Comparison of ENCODE assay signal across 20 mouse cellular contexts in the genomic region with DNA sequence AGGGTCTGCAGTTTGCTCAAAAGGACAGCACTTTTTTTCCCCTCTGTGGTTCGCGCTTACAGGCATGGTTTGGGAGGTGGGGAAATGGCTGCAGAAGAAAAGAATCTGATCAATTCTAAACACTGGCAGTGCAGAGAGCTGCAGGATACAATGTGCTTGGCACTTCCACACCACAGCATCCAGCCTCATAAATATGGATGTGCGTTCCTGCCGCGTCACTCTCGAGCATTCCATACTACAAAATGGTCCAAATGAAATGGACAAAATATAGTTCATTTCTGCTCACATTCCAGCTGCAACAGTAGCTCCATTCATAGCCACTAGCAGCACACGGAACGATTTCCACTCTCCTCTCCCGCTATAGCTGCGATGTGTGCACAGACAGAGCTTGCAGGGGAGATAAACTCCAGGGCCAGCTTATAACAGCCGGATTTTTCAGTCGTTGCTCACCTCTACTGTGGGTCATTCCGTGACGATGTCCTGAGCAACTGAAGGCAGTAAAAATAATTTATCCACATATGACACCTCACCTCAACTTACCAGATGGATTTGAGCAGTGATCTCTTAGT.
DNase-seq lines count a peak whose midpoint lies in the region; ATAC-seq lines count a peak whose summit lies in the region.
"Had no signal": no experiment of that assay in that cellular context is flagged by ENCODE, and none has a peak within 500 bp of the region (broad histone marks: within the 10 kb centered on the region; RNA-seq: fewer than 3 reads in every experiment).

No protein-coding gene starts in this region.

- WGBS in hindbrain, embryonic 10.5 days: 87% methylated on average over 14 of the region's 14 CpGs
- 84% methylated on average over 14 of the region's 14 CpGs for WGBS in hindbrain, embryonic 11.5 days
- 80% methylated on average over 14 of the region's 14 CpGs for WGBS in embryonic facial prominence, embryonic 14.5 days
- 66% methylated on average over 14 of the region's 14 CpGs for WGBS in hindbrain, embryonic 12.5 days
- 56% methylated on average over 14 of the region's 14 CpGs for WGBS in midbrain, embryonic 14.5 days

- 0 out of 2 replicates have a peak overlapping the region, but pooled peaks have one; percentile 41 for H3K27ac ChIP-seq in hindbrain, embryonic 10.5 days
- H3K27ac ChIP-seq in hindbrain, embryonic 11.5 days (ENCODE audit: low read depth, low read length): no peak overlapping the region
- 0 out of 2 replicates have a peak overlapping the region, but pooled peaks have one; percentile 4 for H3K27ac ChIP-seq in embryonic facial prominence, embryonic 14.5 days (replicated peaks; ENCODE audit: low read depth, low read length)
- peak overlapping the region; percentile 40; the same call in 1 of the 2 replicates for H3K27ac ChIP-seq in hindbrain, embryonic 12.5 days
- H3K27ac ChIP-seq in midbrain, embryonic 14.5 days (replicated peaks; ENCODE audit: low read depth, low read length): peak overlapping the region; percentile 60
- H3K27ac ChIP-seq: intestine, embryonic 15.5 days; kidney, embryonic 15.5 days; liver, embryonic 14.5 days had no signal

- no peak for DNase-seq in hindbrain, embryonic 10.5 days (ENCODE audit: low spot score)
- DNase-seq in hindbrain, embryonic 11.5 days (ENCODE audit: low spot score): no peak
- DNase-seq in embryonic facial prominence, embryonic 14.5 days (ENCODE audit: low spot score): no peak
- peak; percentile 57 for DNase-seq in midbrain, embryonic 14.5 days
- no peak for DNase-seq in cerebellum, postnatal 10 days
- DNase-seq in gastrocnemius, postnatal 25 days: no peak
- DNase-seq in Muller cell, postnatal 12 days (ENCODE audit: inconsistent ontology term): no peak
- DNase-seq: adrenal gland, postnatal 14 days; cerebellum, adult 2 months; heart, postnatal 14 days; left cerebral cortex, postnatal 4 days; spleen, adult 18-20 months; thymus, postnatal 14 days had no signal

- no peaks in the 10 kb centered on the region for H3K27me3 ChIP-seq in hindbrain, embryonic 10.5 days (ENCODE audit: insufficient read depth, poor library complexity, severe bottlenecking)
- no peaks in the 10 kb centered on the region for H3K27me3 ChIP-seq in hindbrain, embryonic 11.5 days (ENCODE audit: control insufficient read depth, insufficient read depth, low read length)
- no peaks in the 10 kb centered on the region for H3K27me3 ChIP-seq in embryonic facial prominence, embryonic 14.5 days (replicated peaks; ENCODE audit: control insufficient read depth, insufficient read depth, low read length)
- H3K27me3 ChIP-seq in hindbrain, embryonic 12.5 days: no peaks in the 10 kb centered on the region
- no peaks in the 10 kb centered on the region for H3K27me3 ChIP-seq in midbrain, embryonic 14.5 days (ENCODE audit: control insufficient read depth, insufficient read depth, low read length)
- H3K27me3 ChIP-seq: intestine, embryonic 15.5 days; kidney, embryonic 15.5 days; Patski had no signal

- no peak overlapping the region for H3K4me3 ChIP-seq in hindbrain, embryonic 10.5 days
- no peak overlapping the region for H3K4me3 ChIP-seq in hindbrain, embryonic 11.5 days (ENCODE audit: low read depth, low read length)
- H3K4me3 ChIP-seq in embryonic facial prominence, embryonic 14.5 days (ENCODE audit: low read depth, low read length): no peak overlapping the region
- H3K4me3 ChIP-seq in hindbrain, embryonic 12.5 days: no peak overlapping the region
- H3K4me3 ChIP-seq in midbrain, embryonic 14.5 days (replicated peaks; ENCODE audit: low read depth, low read length): no peak overlapping the region
- H3K4me3 ChIP-seq: intestine, embryonic 15.5 days; kidney, embryonic 15.5 days had no signal

- H3K4me2 ChIP-seq in hindbrain, embryonic 11.5 days (replicated peaks; ENCODE audit: low read depth, low read length): no peak overlapping the region
- no peak overlapping the region for H3K4me2 ChIP-seq in embryonic facial prominence, embryonic 14.5 days (ENCODE audit: low read depth, low read length)
- no peak overlapping the region for H3K4me2 ChIP-seq in hindbrain, embryonic 12.5 days (replicated peaks)
- 0 out of 2 replicates have a peak overlapping the region, but pooled peaks have one; percentile 2 for H3K4me2 ChIP-seq in midbrain, embryonic 14.5 days (ENCODE audit: low read length)
- H3K4me2 ChIP-seq: heart, embryonic 11.5 days; intestine, embryonic 15.5 days; kidney, embryonic 15.5 days had no signal

- no peak overlapping the region for H3K9ac ChIP-seq in hindbrain, embryonic 11.5 days (ENCODE audit: low read depth, low read length)
- no peak overlapping the region for H3K9ac ChIP-seq in embryonic facial prominence, embryonic 14.5 days (ENCODE audit: low read depth, low read length)
- H3K9ac ChIP-seq in hindbrain, embryonic 12.5 days: no peak overlapping the region
- H3K9ac ChIP-seq in midbrain, embryonic 14.5 days (replicated peaks; ENCODE audit: low read length): no peak overlapping the region
- H3K9ac ChIP-seq: intestine, embryonic 15.5 days; kidney, embryonic 15.5 days; liver, embryonic 14.5 days had no signal

- H3K36me3 ChIP-seq in hindbrain, embryonic 10.5 days: peaks cover 43% of the 10 kb centered on the region
- no peaks in the 10 kb centered on the region for H3K36me3 ChIP-seq in hindbrain, embryonic 11.5 days (ENCODE audit: control insufficient read depth, insufficient read depth, low read length)
- H3K36me3 ChIP-seq in embryonic facial prominence, embryonic 14.5 days (ENCODE audit: control insufficient read depth, insufficient read depth, low read length): 0 out of 2 replicates have a peak, but pooled peaks cover 5% of the 10 kb centered on the region
- H3K36me3 ChIP-seq in hindbrain, embryonic 12.5 days: peaks cover 22% of the 10 kb centered on the region; the same call in 1 of the 2 replicates
- peaks cover 18% of the 10 kb centered on the region for H3K36me3 ChIP-seq in midbrain, embryonic 14.5 days (ENCODE audit: control insufficient read depth, insufficient read depth, low read length)
- H3K36me3 ChIP-seq: intestine, embryonic 15.5 days; kidney, embryonic 15.5 days had no signal

- H3K4me1 ChIP-seq in hindbrain, embryonic 10.5 days (replicated peaks): peaks cover 31% of the 10 kb centered on the region
- no peaks in the 10 kb centered on the region for H3K4me1 ChIP-seq in hindbrain, embryonic 11.5 days (replicated peaks; ENCODE audit: control insufficient read depth, insufficient read depth, low read length)
- H3K4me1 ChIP-seq in embryonic facial prominence, embryonic 14.5 days (ENCODE audit: control insufficient read depth, insufficient read depth, low read length): no peaks in the 10 kb centered on the region
- peaks cover 22% of the 10 kb centered on the region for H3K4me1 ChIP-seq in hindbrain, embryonic 12.5 days
- peaks cover 15% of the 10 kb centered on the region for H3K4me1 ChIP-seq in midbrain, embryonic 14.5 days (ENCODE audit: control insufficient read depth, insufficient read depth, low read length)

- no peaks in the 10 kb centered on the region for H3K9me3 ChIP-seq in hindbrain, embryonic 10.5 days
- H3K9me3 ChIP-seq in hindbrain, embryonic 11.5 days (ENCODE audit: control insufficient read depth, low read length): no peaks in the 10 kb centered on the region
- H3K9me3 ChIP-seq in embryonic facial prominence, embryonic 14.5 days (ENCODE audit: control insufficient read depth, low read length): no peaks in the 10 kb centered on the region
- no peaks in the 10 kb centered on the region for H3K9me3 ChIP-seq in hindbrain, embryonic 12.5 days (replicated peaks)
- H3K9me3 ChIP-seq in midbrain, embryonic 14.5 days (ENCODE audit: control insufficient read depth, low read length): no peaks in the 10 kb centered on the region
- H3K9me3 ChIP-seq: intestine, embryonic 15.5 days; kidney, embryonic 15.5 days had no signal

- no peak for ATAC-seq in hindbrain, embryonic 11.5 days (ENCODE audit: low FRiP score)
- ATAC-seq in embryonic facial prominence, embryonic 14.5 days (ENCODE audit: low read depth): no peak
- ATAC-seq in hindbrain, embryonic 12.5 days (ENCODE audit: low FRiP score): no peak
- peak; percentile 17; the same call in 1 of the 2 replicates for ATAC-seq in midbrain, embryonic 14.5 days (ENCODE audit: low FRiP score, low TSS enrichment)
- ATAC-seq: activated CD4-positive, CD25-positive, alpha-beta regulatory T cell, adult 4 months; Patski had no signal
